Mouse (Mus musculus): Measurements from ENCODE around the gene Vmn1r139.
"Not testable (repeated sequence)": the region's sequence is repeated elsewhere in the genome, so short reads cannot be mapped to it uniquely, and the experiment has no call there.

The Vmn1r139 gene

GRCm38 (mm10) chr7:22068757-22069156 is at the start of gene Vmn1r139:
TSS of gene Vmn1r139 (plus strand) at chr7:22069057.
- not testable (repeated sequence) for DNase-seq (ENCODE audit: low spot score)

DNA sequence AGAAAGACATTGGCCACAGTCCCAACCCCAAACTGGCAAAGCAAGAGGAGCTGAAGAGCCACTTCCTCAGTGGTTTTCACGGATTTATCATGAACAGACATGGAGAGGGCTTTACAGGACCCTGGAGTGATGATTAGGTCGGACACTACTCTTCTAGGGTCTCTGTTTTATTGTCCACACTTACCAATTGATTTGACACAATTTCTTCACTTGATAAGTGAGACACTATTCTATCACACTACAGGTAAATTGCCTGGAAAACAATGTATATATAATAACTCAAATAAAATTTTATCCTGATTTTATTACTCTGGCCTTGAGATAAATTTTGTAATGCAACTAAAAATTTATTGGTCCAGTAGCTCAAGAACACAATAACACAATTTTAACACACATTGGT is 40.1 kb upstream of the Vmn1r139 start, which contains the start of gene Vmn1r138:
Vmn1r138 (minus strand) TSS at position 101 of the 400 bp plus-strand sequence.
- not testable (repeated sequence) for DNase-seq (ENCODE audit: low spot score)

- DNase-seq (ENCODE audit: low spot score), result not testable (repeated sequence)
Observed at GRCm38 (mm10) chr7:22056205-22056604, 12.7 kb upstream of the Vmn1r139 start, which contains the start of gene Gm6176. TSS of gene Gm6176 (minus strand) at chr7:22056305.

DNA sequence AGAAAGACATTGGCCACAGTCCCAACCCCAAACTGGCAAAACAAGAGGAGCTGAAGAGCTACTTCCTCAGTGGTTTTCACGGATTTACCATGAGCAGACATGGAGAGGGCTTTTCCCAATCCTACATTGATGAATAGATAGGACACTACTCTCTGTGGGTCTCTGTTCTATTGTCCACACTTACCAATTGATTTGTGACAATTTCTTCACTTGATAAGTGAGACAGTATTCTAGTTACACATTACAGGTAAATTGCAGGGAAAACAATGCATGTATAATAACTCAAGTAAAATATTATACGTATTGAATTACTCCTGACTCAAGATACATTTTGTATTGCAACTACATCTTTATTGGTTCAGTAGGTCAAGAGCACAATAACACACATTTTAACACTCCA is 49.3 kb downstream of the Vmn1r139 start, which contains the start of gene Gm16451:
Gm16451 (minus strand) TSS at position 101 of the 400 bp plus-strand sequence.
- not testable (repeated sequence) for DNase-seq (ENCODE audit: low spot score)

- not testable (repeated sequence) for DNase-seq (ENCODE audit: low spot score)
Observed at GRCm38 (mm10) chr7:22134641-22135040, 65.8 kb downstream of the Vmn1r139 start, which contains the start of gene Gm10666. TSS of gene Gm10666 (minus strand) at chr7:22134741.

Data from urinary bladder, postnatal 25 days (tissue).